Mouse (Mus musculus): ENCODE data around the gene Gse1. TPM values are rescaled to one million over a fixed set of nuclear protein-coding genes. Genes with fewer than 3 reads are reported as not detected.
A peak's percentile ranks its signal among the peaks of the same experiment; 100 is the strongest.

The Gse1 gene
- polyA plus RNA-seq, 1 experiment from 2014 or later = 8.7 TPM

DNA sequence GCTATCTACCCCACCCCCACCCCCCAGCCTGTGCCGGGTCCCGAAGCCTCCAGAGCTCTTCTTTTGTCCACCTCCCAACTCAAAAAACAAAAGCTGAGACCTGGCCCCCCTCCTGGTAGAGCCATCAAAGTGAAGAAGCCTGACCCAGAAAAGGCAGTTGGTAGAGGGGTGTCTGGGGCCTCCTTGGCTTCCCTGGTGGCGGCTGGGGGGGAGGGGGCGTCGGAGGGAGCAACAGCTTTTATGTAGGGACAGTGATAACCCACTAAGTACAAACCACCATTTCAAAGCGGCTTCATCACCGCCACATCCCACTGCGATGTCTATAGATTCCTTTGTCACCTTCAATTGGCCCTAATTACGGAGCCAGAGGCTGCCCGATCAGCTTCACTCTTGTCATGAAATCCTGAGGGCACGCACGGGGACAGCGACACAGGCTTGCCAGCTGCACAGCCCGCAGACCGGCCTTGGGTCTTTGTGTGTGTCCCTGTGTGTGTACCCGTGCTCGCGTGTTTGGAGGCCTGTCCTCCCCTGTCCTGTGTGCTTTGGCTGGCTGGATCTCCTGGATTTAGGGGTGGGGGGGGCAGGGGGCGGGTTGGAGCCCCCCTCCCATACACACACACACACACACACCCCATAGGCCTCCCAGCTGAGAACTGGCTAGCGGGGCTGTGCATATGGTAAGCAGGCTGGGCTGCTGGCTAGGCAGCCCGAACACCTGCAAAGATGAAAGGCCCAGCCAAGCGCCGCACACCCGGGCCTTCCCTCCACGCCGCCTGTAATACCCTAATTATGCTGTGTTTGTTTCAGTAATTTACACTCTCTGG lies 285.6 kb downstream of the Gse1 start:
- H3K4me2 ChIP-seq = no peak overlapping the region

DNA sequence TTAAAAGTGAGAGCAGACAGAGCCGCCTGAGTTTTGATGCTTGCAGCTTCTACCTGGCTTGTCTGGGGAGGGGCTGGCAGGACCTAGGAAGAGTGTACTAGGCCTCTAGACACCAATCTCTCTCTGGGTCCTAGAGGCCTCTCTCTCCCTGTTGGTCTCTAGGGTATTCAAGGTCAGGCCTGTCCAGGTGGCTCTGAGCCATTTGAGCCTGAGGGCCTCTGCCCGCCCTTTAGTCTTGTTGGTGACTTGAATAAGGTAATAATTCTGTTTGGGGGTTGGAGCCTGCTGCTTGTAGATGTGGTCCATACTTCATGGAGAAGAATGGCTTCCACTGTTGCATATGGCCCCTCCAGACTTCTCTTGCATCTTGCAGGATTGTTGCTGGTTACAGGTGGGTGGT lies 287.0 kb downstream of the Gse1 start:
- ATAC-seq (ENCODE audit: insufficient read depth) = no peak
- H3K4me2 ChIP-seq = no peak overlapping the region
- no peak overlapping the region for H3K27ac ChIP-seq (replicated peaks)
- 85% methylated on average over 2 of the region's 2 CpGs for WGBS (ENCODE audit: insufficient replicate concordance)
- peaks cover 88% of the 10 kb centered on the region for H3K4me1 ChIP-seq (replicated peaks)
- H3K36me3 ChIP-seq (replicated peaks) = peaks cover 17% of the 10 kb centered on the region; the same call in 1 of the 2 replicates
- H3K9me3 ChIP-seq (replicated peaks) = no peaks in the 10 kb centered on the region
- H3K9ac ChIP-seq = no peak overlapping the region
- no peak overlapping the region for H3K4me3 ChIP-seq (replicated peaks)
- H3K27me3 ChIP-seq = no peaks in the 10 kb centered on the region

More for the DNA sequence above, 285.6 kb downstream of the Gse1 start:
- Histone ChIP-seq H3K9me3 (replicated peaks) (no peaks in the 10 kb centered on the region), H3K27me3 (no peaks in the 10 kb centered on the region), H3K4me3 (replicated peaks) (no peak overlapping the region), H3K4me1 (replicated peaks) (peaks cover 90% of the 10 kb centered on the region), H3K27ac (replicated peaks) (no peak overlapping the region), H3K9ac (no peak overlapping the region), H3K36me3 (replicated peaks) (peaks cover 11% of the 10 kb centered on the region; the same call in 1 of the 2 replicates)
- WGBS (ENCODE audit: insufficient replicate concordance) = 69% methylated on average over 26 of the region's 26 CpGs
- ATAC-seq (ENCODE audit: insufficient read depth) = no peak

DNA sequence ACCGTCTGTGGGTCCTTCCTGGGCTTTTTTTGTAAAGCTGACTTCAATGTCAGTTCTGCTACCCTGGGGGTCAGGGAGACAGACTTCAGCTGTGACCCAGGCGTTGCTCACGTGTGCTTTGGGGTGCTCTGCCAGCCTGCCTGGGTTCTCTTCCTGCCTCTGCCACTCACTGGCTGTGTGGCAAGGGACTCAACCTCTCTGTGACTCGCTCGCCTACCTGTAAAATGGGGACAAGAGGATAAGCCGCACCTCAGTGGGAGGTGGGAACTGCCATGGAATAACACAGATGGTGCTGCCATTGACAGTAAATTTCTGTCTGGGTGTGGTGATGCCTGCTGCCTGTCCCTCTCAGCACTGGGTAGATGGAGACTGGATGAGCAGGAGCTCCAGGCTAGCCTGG lies 287.4 kb downstream of the Gse1 start:
- Histone ChIP-seq H3K27me3 (no peaks in the 10 kb centered on the region), H3K4me3 (replicated peaks) (no peak overlapping the region), H3K9me3 (replicated peaks) (no peaks in the 10 kb centered on the region), H3K27ac (replicated peaks) (no peak overlapping the region; the same call in 1 of the 2 replicates), H3K36me3 (replicated peaks) (peaks cover 17% of the 10 kb centered on the region; the same call in 1 of the 2 replicates), H3K4me1 (replicated peaks) (peaks cover 88% of the 10 kb centered on the region), H3K9ac (no peak overlapping the region), H3K4me2 (no peak overlapping the region)
- 81% methylated on average over 6 of the region's 6 CpGs for WGBS (ENCODE audit: insufficient replicate concordance)
- no peak for ATAC-seq (ENCODE audit: insufficient read depth)

DNA sequence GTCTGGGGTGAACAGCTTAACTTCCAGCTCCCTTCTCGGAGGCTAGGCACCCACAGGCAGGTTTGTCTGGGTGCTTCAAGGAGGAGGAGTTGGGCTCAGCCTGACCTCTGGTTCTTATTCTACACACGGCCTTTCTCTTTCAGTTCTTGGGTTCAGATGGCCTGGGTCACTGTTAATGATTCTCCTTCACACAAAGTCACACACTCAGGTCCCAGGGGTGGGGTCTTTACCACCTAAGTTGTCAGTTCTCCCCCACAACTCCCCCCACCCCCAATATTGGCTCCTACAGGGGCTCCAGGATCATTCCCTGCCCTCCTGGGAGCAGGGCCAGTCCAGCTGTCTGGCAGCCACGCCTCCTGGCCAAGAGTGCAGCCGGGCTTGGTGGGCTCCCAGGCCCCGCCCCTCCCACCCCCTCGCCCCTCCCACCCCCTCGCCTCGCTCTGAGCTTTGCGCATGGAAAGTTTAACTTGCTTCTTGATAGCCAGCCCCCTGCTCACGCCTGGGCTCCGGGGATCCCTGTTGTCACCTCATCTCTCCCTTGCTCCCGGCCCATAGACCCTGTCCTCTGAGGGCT lies 288.0 kb downstream of the Gse1 start:
- Histone ChIP-seq H3K27me3 (no peaks in the 10 kb centered on the region), H3K36me3 (replicated peaks) (peaks cover 19% of the 10 kb centered on the region; the same call in 1 of the 2 replicates), H3K4me3 (replicated peaks) (no peak overlapping the region), H3K9me3 (replicated peaks) (no peaks in the 10 kb centered on the region), H3K9ac (no peak overlapping the region), H3K4me2 (no peak overlapping the region; the same call in 1 of the 2 replicates), H3K4me1 (replicated peaks) (peaks cover 88% of the 10 kb centered on the region), H3K27ac (replicated peaks) (peak overlapping the region; percentile 42; the same call in 1 of the 2 replicates)
- 42% methylated on average over 12 of the region's 12 CpGs for WGBS (ENCODE audit: insufficient replicate concordance)
- ATAC-seq (ENCODE audit: insufficient read depth) = no peak

GRCm38 (mm10) chr8:120517666-120518410 lies 289.6 kb downstream of the Gse1 start:
- peaks cover 83% of the 10 kb centered on the region for H3K4me1 ChIP-seq (replicated peaks)
- no peaks in the 10 kb centered on the region for H3K9me3 ChIP-seq (replicated peaks)
- H3K27ac ChIP-seq (replicated peaks) = no peak overlapping the region
- H3K9ac ChIP-seq = no peak overlapping the region
- no peak overlapping the region for H3K4me2 ChIP-seq
- 65% methylated on average over 11 of the region's 11 CpGs for WGBS (ENCODE audit: insufficient replicate concordance)
- H3K27me3 ChIP-seq = no peaks in the 10 kb centered on the region
- peaks cover 28% of the 10 kb centered on the region; the same call in 1 of the 2 replicates for H3K36me3 ChIP-seq (replicated peaks)
- ATAC-seq (ENCODE audit: insufficient read depth) = no peak
- no peak overlapping the region for H3K4me3 ChIP-seq (replicated peaks)

DNA sequence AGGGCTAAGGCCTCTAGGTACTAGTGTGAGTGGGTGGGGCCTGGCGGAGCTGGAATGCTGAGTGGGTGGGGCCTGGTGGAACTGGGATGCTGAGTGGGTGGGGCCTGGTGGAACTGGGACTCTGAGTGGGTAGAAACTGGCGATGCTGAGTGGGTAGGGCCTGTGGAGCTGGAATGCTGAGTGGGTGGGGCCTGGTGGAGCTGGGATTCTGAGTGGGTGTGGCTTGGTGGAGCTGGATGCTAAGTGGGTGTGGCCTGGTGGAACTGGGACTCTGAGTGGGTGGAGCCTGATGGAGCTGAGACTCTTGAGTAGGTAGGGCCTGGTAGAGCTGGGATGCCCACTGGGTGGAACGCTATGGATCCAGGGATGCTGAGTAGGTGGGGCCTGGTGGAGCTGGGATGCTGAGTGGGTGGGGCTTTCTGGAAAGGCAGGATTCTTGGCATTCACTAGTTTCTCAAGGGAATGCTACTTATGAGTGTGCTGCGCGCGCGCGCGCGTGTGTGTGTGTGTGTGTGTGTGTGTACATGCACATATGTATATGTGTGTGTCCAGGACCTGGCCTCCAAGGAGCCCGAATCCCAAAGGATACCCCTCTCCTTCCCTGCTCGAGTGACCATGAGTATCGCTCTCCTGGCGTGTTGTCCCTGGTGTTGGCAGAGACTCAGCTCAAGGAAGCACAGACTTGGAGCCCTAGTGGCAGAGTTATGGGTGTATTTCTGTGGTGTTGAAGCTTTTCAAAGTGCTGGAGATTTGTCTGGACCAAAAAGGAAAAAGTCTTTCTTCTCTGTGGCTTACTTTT lies 290.7 kb downstream of the Gse1 start:
- WGBS (ENCODE audit: insufficient replicate concordance) = 86% methylated on average over 14 of the region's 14 CpGs
- H3K4me1 ChIP-seq (replicated peaks) = peaks cover 83% of the 10 kb centered on the region
- H3K27ac ChIP-seq (replicated peaks) = no peak overlapping the region
- H3K36me3 ChIP-seq (replicated peaks) = peaks cover 28% of the 10 kb centered on the region; the same call in 1 of the 2 replicates
- no peak overlapping the region for H3K4me2 ChIP-seq
- H3K9ac ChIP-seq = no peak overlapping the region
- peak; percentile 8; the same call in 1 of the 2 replicates for ATAC-seq (ENCODE audit: insufficient read depth)
- H3K4me3 ChIP-seq (replicated peaks) = no peak overlapping the region
- H3K27me3 ChIP-seq = no peaks in the 10 kb centered on the region
- no peaks in the 10 kb centered on the region for H3K9me3 ChIP-seq (replicated peaks)

GRCm38 (mm10) chr8:120520287-120520686 lies 292.0 kb downstream of the Gse1 start:
- Histone ChIP-seq H3K4me3 (replicated peaks) (no peak overlapping the region), H3K4me1 (replicated peaks) (peaks cover 87% of the 10 kb centered on the region), H3K4me2 (no peak overlapping the region), H3K9me3 (replicated peaks) (no peaks in the 10 kb centered on the region), H3K9ac (no peak overlapping the region), H3K27me3 (no peaks in the 10 kb centered on the region), H3K36me3 (replicated peaks) (peaks cover 23% of the 10 kb centered on the region; the same call in 1 of the 2 replicates), H3K27ac (replicated peaks) (no peak overlapping the region)
- 76% methylated on average over 15 of the region's 15 CpGs for WGBS (ENCODE audit: insufficient replicate concordance)
- ATAC-seq (ENCODE audit: insufficient read depth) = no peak

DNA sequence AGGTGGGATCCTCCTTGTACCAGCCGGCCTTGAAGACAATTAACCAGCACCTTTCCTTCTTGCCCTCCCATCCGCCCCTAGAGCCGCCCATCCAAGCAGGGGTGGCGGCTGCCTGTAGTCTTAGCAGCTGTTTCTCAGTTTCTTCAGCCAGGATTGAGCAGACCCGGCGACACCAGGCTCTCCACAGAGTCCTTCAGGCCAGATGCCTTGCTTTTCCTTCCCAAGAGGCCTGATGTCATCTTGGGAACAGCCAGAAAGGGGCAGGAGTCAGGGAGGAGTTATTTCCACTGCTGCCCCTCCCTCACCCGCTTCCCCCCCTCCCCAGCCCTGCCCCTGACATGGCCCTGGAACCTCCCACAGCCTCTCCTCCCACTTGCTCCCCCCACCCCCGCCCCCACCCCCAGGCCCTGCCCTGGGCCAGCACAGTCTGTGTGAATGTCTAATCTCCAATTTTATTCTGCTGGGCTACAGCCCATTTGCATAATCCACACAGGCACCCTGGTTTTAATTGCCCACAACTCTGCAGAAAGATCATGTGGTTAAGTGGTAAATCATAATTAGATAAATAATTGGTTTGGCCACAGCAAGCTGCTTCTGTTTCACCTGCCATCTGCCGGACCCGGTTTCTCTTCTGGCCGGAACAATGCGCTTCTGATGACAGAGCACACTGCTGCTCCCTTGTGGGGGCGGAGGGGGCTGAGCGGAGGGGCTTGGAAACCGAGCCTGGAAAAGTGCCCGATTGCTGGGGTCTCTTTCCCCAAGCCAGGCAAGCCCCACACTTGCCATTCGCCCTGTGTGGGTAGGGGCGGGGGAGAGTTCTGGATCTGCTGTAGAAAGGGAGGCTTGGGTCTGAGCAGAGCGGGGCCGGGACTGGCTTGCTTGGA lies 292.7 kb downstream of the Gse1 start:
- no peak for ATAC-seq (ENCODE audit: insufficient read depth)
- no peak overlapping the region for H3K9ac ChIP-seq
- peaks cover 88% of the 10 kb centered on the region for H3K4me1 ChIP-seq (replicated peaks)
- no peaks in the 10 kb centered on the region for H3K27me3 ChIP-seq
- H3K9me3 ChIP-seq (replicated peaks) = no peaks in the 10 kb centered on the region
- no peak overlapping the region for H3K4me2 ChIP-seq
- no peak overlapping the region for H3K27ac ChIP-seq (replicated peaks)
- H3K4me3 ChIP-seq (replicated peaks) = no peak overlapping the region
- H3K36me3 ChIP-seq (replicated peaks) = peaks cover 23% of the 10 kb centered on the region; the same call in 1 of the 2 replicates
- WGBS (ENCODE audit: insufficient replicate concordance) = 70% methylated on average over 20 of the region's 20 CpGs

DNA sequence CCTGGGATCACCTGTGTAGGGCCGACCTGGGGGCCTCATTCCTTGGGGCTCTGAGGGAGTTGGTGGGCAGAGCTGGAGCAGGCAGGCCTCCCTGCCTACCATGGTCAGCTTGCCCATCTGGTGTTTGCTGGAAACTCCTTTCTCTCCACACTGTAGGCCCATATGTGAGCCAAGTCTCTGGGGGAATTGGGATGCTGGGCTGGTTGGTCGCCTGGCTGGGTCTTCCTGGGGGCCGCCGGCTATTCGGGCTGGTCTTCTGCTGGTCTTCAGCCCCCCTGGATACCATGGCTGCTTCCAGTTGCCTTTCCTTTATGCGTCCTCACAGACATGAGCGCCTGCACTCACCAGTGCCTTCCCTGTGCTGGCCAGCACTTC lies 293.3 kb downstream of the Gse1 start:
- Histone ChIP-seq H3K4me3 (replicated peaks) (no peak overlapping the region), H3K27ac (replicated peaks) (no peak overlapping the region), H3K27me3 (no peaks in the 10 kb centered on the region), H3K9me3 (replicated peaks) (no peaks in the 10 kb centered on the region), H3K4me2 (no peak overlapping the region), H3K4me1 (replicated peaks) (peaks cover 88% of the 10 kb centered on the region), H3K36me3 (replicated peaks) (peaks cover 23% of the 10 kb centered on the region; the same call in 1 of the 2 replicates), H3K9ac (no peak overlapping the region)
- 84% methylated on average over 7 of the region's 7 CpGs for WGBS (ENCODE audit: insufficient replicate concordance)
- no peak for ATAC-seq (ENCODE audit: insufficient read depth)

DNA sequence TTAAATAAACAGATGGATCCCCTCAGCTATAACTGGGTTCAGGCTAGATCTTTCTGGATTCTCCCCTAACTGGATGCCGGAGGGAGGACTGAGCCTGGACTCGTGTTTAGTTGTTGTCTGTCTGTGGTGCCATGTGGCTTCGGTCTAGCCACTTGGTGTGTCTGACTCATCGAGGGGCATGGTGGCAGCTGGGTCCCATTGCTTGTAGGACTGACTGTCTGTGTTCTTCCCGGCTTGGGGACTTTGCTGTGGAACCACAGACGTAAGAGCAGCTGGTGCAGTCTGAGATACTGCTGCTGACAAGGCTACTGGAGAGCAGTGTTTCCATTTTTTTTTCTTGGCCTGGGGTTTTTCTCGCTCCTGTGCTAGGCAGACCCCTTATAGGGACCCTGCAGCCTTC lies 295.4 kb downstream of the Gse1 start:
- H3K9me3 ChIP-seq (replicated peaks) = no peaks in the 10 kb centered on the region

More for the DNA sequence above, 295.4 kb downstream of the Gse1 start:
- H3K27me3 ChIP-seq = no peaks in the 10 kb centered on the region
- no peak overlapping the region for H3K4me2 ChIP-seq
- WGBS (ENCODE audit: insufficient replicate concordance) = 64% methylated on average over 7 of the region's 7 CpGs
- H3K4me1 ChIP-seq (replicated peaks) = peaks cover 93% of the 10 kb centered on the region
- no peak overlapping the region for H3K27ac ChIP-seq (replicated peaks)
- H3K4me3 ChIP-seq (replicated peaks) = no peak overlapping the region
- peaks cover 18% of the 10 kb centered on the region; the same call in 1 of the 2 replicates for H3K36me3 ChIP-seq (replicated peaks)
- ATAC-seq (ENCODE audit: insufficient read depth) = no peak
- no peak overlapping the region for H3K9ac ChIP-seq
